Mouse (Mus musculus) liver, embryonic 12.5 days (tissue): Measurements from ENCODE around the gene Fut8. TPM values are rescaled to one million over a fixed set of nuclear protein-coding genes. Genes with fewer than 3 reads are reported as not detected.

Experiments
- ATAC-seq: fragments of 200-750 bp; cut with Nextera tagmentation; 2 replicates; pipeline ENCODE4 v1.8.0; 2017; ENCODE audit warnings: moderate number of reproducible peaks, mild to moderate bottlenecking, moderate library complexity
- H3K27ac ChIP-seq: fragments of 300-500 bp; sonication (generic); 2 replicates; pipeline ENCODE4 v1.5.1; 2016; ENCODE audit warnings: mild to moderate bottlenecking
- H3K27me3 ChIP-seq: fragments of 300-500 bp; sonication (generic); replicated peaks from 2 replicates; pipeline ENCODE4 v1.6.1; 2016; ENCODE audit warnings: mild to moderate bottlenecking, moderate library complexity
- H3K36me3 ChIP-seq: fragments of 300-500 bp; sonication (generic); 2 replicates; pipeline ENCODE4 v1.6.1; 2016; ENCODE audit warnings: mild to moderate bottlenecking, moderate library complexity
- H3K4me1 ChIP-seq: fragments of 300-500 bp; sonication (generic); 2 replicates; pipeline ENCODE4 v1.6.1; 2016
- H3K4me2 ChIP-seq: fragments of 300-500 bp; sonication (generic); 2 replicates; pipeline ENCODE4 v1.6.1; 2016; ENCODE audit warnings: mild to moderate bottlenecking, moderate library complexity
- H3K4me3 ChIP-seq: fragments of 300-500 bp; sonication (generic); 2 replicates; pipeline ENCODE4 v1.5.1; 2016; ENCODE audit warnings: mild to moderate bottlenecking, moderate library complexity
- H3K9ac ChIP-seq: fragments of 300-500 bp; sonication (generic); 2 replicates; pipeline ENCODE4 v1.6.1; 2016; ENCODE audit warnings: mild to moderate bottlenecking, moderate library complexity
- H3K9me3 ChIP-seq: fragments of 300-500 bp; sonication (generic); replicated peaks from 2 replicates; pipeline ENCODE4 v1.6.1; 2016; ENCODE audit warnings: mild to moderate bottlenecking, moderate library complexity
- WGBS: fragments of 180-500 bp; shearing (Covaris S2); methylation state at CpG from one replicate; pipeline ENCODE4 v1.1.7; 2016; ENCODE audit not compliant: insufficient replicate concordance; 5-methylcytosine and 5-hydroxymethylcytosine counted together
- polyA plus RNA-seq: library from polyadenylated mRNA; unstranded; fragments of >200 nt; fragmentation: Nextera tagmentation; extraction: Ambion mirVana; gene quantifications from 2 replicates; pipeline ENCODE4 v1.2.1, GENCODE M21; 2016

Gene Fut8
- polyA plus RNA-seq, 1 experiment from 2014 or later = 21.3 TPM

GRCm38 (mm10) chr12:77224891-77225290 lies 13.0 kb upstream of the Fut8 start:
- ATAC-seq = peak; percentile 94
- Histone ChIP-seq H3K4me2 (peak overlapping the region; percentile 19), H3K4me1 (peaks cover 26% of the 10 kb centered on the region), H3K9me3 (no peaks in the 10 kb centered on the region), H3K27me3 (no peaks in the 10 kb centered on the region), H3K36me3 (no peaks in the 10 kb centered on the region), H3K9ac (no peak overlapping the region), H3K27ac (peak overlapping the region; percentile 63), H3K4me3 (no peak overlapping the region)
- WGBS = 34% methylated on average over 4 of the region's 4 CpGs

GRCm38 (mm10) chr12:77225727-77226126 lies 12.2 kb upstream of the Fut8 start:
- no peaks in the 10 kb centered on the region for H3K9me3 ChIP-seq
- 38% methylated on average over 3 of the region's 3 CpGs for WGBS

GRCm38 (mm10) chr12:77235958-77236357 lies 2.0 kb upstream of the Fut8 start:
- Histone ChIP-seq H3K9ac (no peak overlapping the region), H3K4me3 (no peak overlapping the region), H3K9me3 (no peaks in the 10 kb centered on the region), H3K27ac (no peak overlapping the region), H3K27me3 (no peaks in the 10 kb centered on the region), H3K4me2 (no peak overlapping the region), H3K36me3 (no peaks in the 10 kb centered on the region), H3K4me1 (peaks cover 18% of the 10 kb centered on the region; the same call in 1 of the 2 replicates)
- 62% methylated on average over 4 of the region's 4 CpGs for WGBS
- ATAC-seq = no peak

More at GRCm38 (mm10) chr12:77225727-77226126, 12.2 kb upstream of the Fut8 start:
- Histone ChIP-seq H3K4me2 (no peak overlapping the region), H3K27ac (peak overlapping the region; percentile 63; the same call in 1 of the 2 replicates), H3K27me3 (no peaks in the 10 kb centered on the region), H3K36me3 (no peaks in the 10 kb centered on the region), H3K4me1 (peaks cover 26% of the 10 kb centered on the region), H3K9ac (no peak overlapping the region), H3K4me3 (no peak overlapping the region)
- no peak for ATAC-seq

GRCm38 (mm10) chr12:77238531-77239389 lies 835 bp downstream of the Fut8 start:
- Histone ChIP-seq H3K4me3 (peak overlapping the region; percentile 90), H3K9ac (peak overlapping the region; percentile 87), H3K4me2 (peak overlapping the region; percentile 97), H3K36me3 (no peaks in the 10 kb centered on the region), H3K4me1 (peaks cover 21% of the 10 kb centered on the region), H3K27ac (peak overlapping the region; percentile 86), H3K9me3 (no peaks in the 10 kb centered on the region), H3K27me3 (no peaks in the 10 kb centered on the region)
- WGBS = under 1% methylated on average over 116 of the region's 120 CpGs
- ATAC-seq = peak; percentile 87

DNA sequence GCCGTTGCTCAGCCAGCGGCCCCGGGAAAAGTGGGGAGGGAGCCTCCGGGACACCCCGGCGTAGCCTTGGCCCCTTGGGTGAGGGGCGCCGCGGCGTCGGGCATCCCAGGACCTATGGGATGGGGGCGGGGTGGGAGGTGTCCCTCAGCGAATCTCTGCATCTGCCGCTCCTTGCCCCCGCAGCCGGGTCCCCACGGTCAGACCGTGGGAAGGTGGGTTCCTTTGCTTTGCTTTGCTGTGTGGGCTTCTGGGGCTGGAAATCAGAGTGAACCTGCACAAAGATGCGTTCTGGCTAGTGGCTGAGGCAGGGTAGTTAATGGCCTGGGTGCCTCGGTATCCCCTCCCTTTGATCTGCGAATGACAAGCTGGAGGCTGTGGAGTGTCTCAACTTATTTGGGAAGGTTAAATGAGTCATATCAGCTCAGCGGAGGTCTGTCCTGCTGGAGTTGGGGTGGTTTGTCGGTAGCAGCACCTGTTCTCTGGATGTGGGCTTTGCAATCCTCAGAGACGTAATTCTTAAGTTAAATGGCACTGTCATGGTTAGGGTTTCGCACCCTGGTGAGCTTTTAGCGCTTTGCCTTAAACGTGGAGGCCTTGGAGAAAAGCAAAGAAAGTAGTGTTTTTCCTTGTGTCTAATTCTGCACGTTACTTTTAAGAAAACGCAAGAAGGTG lies 1.6 kb downstream of the Fut8 start:
- H3K36me3 ChIP-seq = no peaks in the 10 kb centered on the region
- H3K4me2 ChIP-seq = peak overlapping the region; percentile 97
- peaks cover 21% of the 10 kb centered on the region for H3K4me1 ChIP-seq
- H3K4me3 ChIP-seq = peak overlapping the region; percentile 90
- no peaks in the 10 kb centered on the region for H3K9me3 ChIP-seq
- H3K9ac ChIP-seq = peak overlapping the region; percentile 87
- WGBS = under 1% methylated on average over 29 of the region's 29 CpGs
- no peaks in the 10 kb centered on the region for H3K27me3 ChIP-seq
- peak overlapping the region; percentile 86 for H3K27ac ChIP-seq
- ATAC-seq = no peak

DNA sequence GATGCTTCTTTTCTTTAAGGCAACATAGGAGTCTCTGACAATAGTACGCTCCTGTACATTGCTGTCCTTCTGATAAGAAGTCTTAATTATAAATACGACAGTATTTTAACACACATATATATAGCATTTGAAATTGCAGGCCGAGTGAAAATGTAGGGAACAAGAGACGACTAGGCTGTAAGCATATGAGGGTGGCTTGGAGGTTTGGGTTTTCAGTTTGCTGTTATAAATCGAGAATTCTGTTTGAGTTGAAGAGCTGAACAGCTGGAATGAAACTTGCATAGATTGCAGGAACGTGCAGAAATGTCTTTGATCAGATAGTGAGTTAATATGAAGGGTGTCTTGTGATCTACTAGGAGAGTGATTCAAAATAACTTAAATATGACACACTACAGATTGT lies 2.4 kb downstream of the Fut8 start:
- no peaks in the 10 kb centered on the region for H3K36me3 ChIP-seq
- no peak overlapping the region for H3K27ac ChIP-seq
- peak overlapping the region; percentile 43 for H3K4me3 ChIP-seq
- H3K9ac ChIP-seq = peak overlapping the region; percentile 31; the same call in 1 of the 2 replicates
- peaks cover 21% of the 10 kb centered on the region for H3K4me1 ChIP-seq
- ATAC-seq = no peak
- peak overlapping the region; percentile 97 for H3K4me2 ChIP-seq
- 21% methylated on average over 6 of the region's 6 CpGs for WGBS
- no peaks in the 10 kb centered on the region for H3K27me3 ChIP-seq
- no peaks in the 10 kb centered on the region for H3K9me3 ChIP-seq

GRCm38 (mm10) chr12:77240839-77241238 lies 2.9 kb downstream of the Fut8 start:
- no peak overlapping the region for H3K4me2 ChIP-seq
- no peak overlapping the region for H3K4me3 ChIP-seq
- ATAC-seq = no peak
- peaks cover 21% of the 10 kb centered on the region for H3K4me1 ChIP-seq
- WGBS = 47% methylated on average over 1 of the region's 1 CpGs
- H3K27ac ChIP-seq = no peak overlapping the region
- no peak overlapping the region for H3K9ac ChIP-seq
- no peaks in the 10 kb centered on the region for H3K9me3 ChIP-seq
- no peaks in the 10 kb centered on the region for H3K27me3 ChIP-seq
- H3K36me3 ChIP-seq = no peaks in the 10 kb centered on the region

DNA sequence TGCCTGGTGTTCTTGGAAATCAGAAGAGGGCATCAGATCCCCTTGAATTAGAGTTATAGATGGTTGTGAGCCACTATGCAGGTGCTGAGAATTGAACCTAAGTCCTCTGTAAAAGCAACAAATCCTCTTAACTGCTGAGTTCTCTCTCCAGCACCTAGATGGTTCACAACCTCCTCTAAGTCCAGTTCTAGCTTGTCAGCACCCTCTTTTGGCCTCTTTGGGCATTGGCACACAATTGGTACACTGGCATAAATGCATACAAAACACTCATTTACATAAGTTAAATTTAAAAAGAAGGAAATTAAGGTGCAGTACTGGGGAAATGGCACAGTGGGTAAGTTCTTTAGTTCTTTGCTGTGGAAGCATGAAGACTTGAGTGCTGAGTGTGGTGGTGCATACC lies 24.7 kb downstream of the Fut8 start:
- Histone ChIP-seq H3K9me3 (no peaks in the 10 kb centered on the region), H3K27me3 (no peaks in the 10 kb centered on the region), H3K4me2 (no peak overlapping the region), H3K4me1 (0 out of 2 replicates have a peak, but pooled peaks cover 8% of the 10 kb centered on the region), H3K4me3 (no peak overlapping the region), H3K36me3 (no peaks in the 10 kb centered on the region), H3K27ac (no peak overlapping the region), H3K9ac (no peak overlapping the region)
- ATAC-seq = no peak

DNA sequence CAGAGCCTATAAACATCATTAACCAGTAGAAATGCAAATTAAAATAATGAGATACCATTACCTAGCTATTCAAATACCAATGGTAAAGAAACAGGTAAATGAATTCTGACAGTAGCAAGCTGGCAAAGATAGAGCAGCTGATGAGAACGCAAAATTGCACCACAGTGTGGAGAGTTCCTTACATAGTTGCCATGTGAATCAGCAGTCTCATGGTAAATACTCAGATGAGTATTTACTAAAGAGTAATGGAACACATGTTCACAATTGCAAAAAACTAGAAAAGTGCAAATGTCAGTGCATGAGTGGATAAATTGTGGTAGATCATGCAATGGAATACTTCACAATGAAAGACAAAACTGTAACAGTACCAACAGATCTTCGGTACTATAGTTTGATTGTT lies 25.9 kb downstream of the Fut8 start:
- no peak overlapping the region for H3K4me2 ChIP-seq
- H3K36me3 ChIP-seq = no peaks in the 10 kb centered on the region
- H3K27ac ChIP-seq = no peak overlapping the region
- no peak for ATAC-seq
- WGBS = 76% methylated on average over 2 of the region's 2 CpGs
- H3K4me3 ChIP-seq = no peak overlapping the region
- no peak overlapping the region for H3K9ac ChIP-seq
- no peaks in the 10 kb centered on the region for H3K27me3 ChIP-seq
- 0 out of 2 replicates have a peak, but pooled peaks cover 8% of the 10 kb centered on the region for H3K4me1 ChIP-seq
- H3K9me3 ChIP-seq = no peaks in the 10 kb centered on the region

DNA sequence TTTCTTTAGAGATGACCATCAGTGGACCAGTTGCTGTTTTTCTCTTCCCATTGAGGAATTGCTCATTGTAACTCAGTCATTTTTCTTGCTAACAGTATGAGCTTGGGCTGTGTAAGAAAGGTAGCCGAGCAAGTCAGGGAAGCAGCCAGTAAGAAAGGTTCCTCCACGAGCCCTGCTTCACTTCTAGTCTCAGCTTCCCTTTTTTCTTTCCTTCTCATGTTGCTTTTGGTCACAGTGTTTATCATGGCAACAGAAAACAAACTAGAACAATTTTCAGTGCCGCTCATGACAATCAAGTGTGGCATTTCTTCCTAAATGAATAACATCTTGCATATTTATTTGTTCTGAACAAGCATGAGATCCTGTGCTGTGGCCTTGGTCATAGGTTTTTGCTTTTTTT lies 32.8 kb downstream of the Fut8 start:
- Histone ChIP-seq H3K9ac (no peak overlapping the region), H3K36me3 (no peaks in the 10 kb centered on the region), H3K27ac (no peak overlapping the region), H3K27me3 (no peaks in the 10 kb centered on the region), H3K4me3 (no peak overlapping the region), H3K4me1 (no peaks in the 10 kb centered on the region), H3K9me3 (no peaks in the 10 kb centered on the region), H3K4me2 (no peak overlapping the region)
- 43% methylated on average over 3 of the region's 3 CpGs for WGBS
- no peak for ATAC-seq

DNA sequence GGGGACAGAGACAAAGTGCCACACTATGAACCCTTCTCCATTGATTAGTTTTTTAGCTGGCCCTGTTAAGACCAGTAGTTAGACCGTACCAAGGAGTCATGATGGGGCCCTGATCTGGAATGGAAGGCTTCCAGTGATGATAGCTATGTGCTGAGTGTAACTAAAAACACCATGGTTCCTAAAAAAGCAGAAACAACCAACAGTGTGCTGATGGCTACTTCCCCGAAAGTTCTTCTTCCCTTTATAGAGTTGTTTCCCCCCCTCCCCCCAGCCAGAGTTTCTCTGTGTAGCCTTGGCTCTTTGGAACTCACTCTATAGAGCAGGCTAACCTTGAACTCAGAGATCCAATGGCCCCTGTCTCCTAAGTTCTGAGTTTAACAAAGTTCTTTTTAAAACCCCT lies 50.6 kb downstream of the Fut8 start:
- H3K9me3 ChIP-seq = no peaks in the 10 kb centered on the region
- H3K4me3 ChIP-seq = no peak overlapping the region
- WGBS = 69% methylated on average over 2 of the region's 2 CpGs
- H3K4me1 ChIP-seq = peaks cover 13% of the 10 kb centered on the region; the same call in 1 of the 2 replicates
- no peak overlapping the region for H3K4me2 ChIP-seq
- H3K36me3 ChIP-seq = no peaks in the 10 kb centered on the region
- H3K27ac ChIP-seq = no peak overlapping the region
- no peak overlapping the region for H3K9ac ChIP-seq
- no peaks in the 10 kb centered on the region for H3K27me3 ChIP-seq
- no peak for ATAC-seq

- Histone ChIP-seq H3K36me3 (no peaks in the 10 kb centered on the region), H3K4me3 (no peak overlapping the region), H3K4me1 (peaks cover 13% of the 10 kb centered on the region; the same call in 1 of the 2 replicates), H3K9ac (no peak overlapping the region), H3K27me3 (no peaks in the 10 kb centered on the region), H3K9me3 (no peaks in the 10 kb centered on the region), H3K4me2 (no peak overlapping the region), H3K27ac (no peak overlapping the region)
- no peak for ATAC-seq
- 79% methylated on average over 4 of the region's 4 CpGs for WGBS
Observed at GRCm38 (mm10) chr12:77291017-77291416, 53.1 kb downstream of the Fut8 start.
